Mouse (Mus musculus): ENCODE data around the gene Pik3r5. TPM values are rescaled to one million over a fixed set of nuclear protein-coding genes. Genes with fewer than 3 reads are reported as not detected.

Pik3r5 gene
- total RNA-seq, 2 experiments from 2014 or later, result 2.7 to 2.8 TPM

- DNase-seq (ENCODE audit: low spot score in 2 of 2), result no peak
Measured at GRCm38 (mm10) chr11:68482001-68482400, 50.1 kb downstream of the Pik3r5 start.

GRCm38 (mm10) chr11:68483213-68483612 is 51.3 kb downstream of the Pik3r5 start:
- no peak for DNase-seq (ENCODE audit: low spot score in 2 of 2)

- no peak for DNase-seq (ENCODE audit: low spot score in 2 of 2)
Measured at GRCm38 (mm10) chr11:68484431-68484830, 52.5 kb downstream of the Pik3r5 start.

DNA sequence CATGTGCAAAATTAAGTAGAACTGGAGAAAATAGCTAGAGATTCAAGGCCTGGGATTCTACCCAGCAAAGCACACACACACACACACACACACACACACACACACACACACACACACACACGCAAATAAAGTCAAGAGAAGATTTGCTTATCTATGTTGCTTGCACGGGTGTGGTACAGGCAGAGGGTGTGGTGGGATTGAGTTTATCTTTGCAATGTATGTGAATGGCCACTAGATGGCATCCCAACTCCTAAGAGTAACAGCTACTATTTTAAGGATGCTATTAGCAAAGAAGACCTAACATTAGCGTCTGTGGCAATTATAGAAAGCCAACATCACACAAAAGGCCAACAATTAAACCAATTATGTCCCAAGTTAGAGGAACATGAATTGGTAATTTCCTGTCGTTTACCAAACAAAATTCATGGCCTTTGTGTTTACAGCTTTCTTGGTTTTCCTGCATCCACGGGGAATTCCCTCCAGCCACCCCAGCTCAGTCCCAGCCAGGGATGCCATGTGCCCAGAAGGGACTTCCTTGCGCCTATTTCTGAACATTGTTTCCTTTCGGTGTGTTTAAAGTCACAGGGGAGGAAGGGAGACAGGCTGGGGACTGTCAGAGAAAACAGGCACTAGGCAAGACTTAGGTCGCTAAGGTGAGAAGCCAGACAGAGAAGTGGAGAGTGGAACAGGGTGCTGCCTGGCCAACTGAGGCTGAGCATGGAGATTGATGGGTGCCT is 53.5 kb downstream of the Pik3r5 start:
- DNase-seq (ENCODE audit: low spot score in 2 of 2), result peak; percentile 16 to 29

- DNase-seq (ENCODE audit: low spot score in 2 of 2), result no peak
Measured at GRCm38 (mm10) chr11:68486093-68486492, 54.2 kb downstream of the Pik3r5 start.

GRCm38 (mm10) chr11:68487720-68488119 is 55.8 kb downstream of the Pik3r5 start:
- DNase-seq (ENCODE audit: low spot score in 2 of 2), result no peak

DNA sequence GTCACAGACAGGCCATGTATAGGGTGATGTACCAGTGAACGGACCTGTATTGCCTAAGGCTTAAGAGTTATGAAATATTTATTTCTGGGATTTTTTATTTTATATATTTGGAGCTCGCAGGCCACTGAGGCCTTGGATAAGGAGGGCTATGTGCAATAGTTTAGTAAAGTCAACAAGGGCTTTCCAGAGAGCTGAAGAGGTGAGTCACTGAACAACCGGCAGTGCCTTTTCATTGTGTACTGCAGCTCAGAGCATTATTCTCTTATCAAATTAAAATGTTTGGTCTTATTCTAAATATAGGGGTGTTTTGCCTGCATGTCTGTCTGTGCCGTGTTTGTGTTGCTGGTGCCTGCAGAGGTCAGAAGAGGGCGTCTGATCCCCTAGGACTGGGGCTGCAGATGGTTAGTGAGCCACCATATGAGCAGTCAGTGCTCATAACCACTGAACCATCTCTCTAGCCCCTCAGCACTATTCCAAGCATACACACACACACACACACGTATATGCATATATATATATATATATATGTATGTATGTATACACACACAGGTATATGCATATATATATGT is 56.4 kb downstream of the Pik3r5 start:
- no peak for DNase-seq (ENCODE audit: low spot score in 2 of 2)

GRCm38 (mm10) chr11:68489236-68489635 is 57.3 kb downstream of the Pik3r5 start:
- DNase-seq (ENCODE audit: low spot score in 2 of 2), result no peak

GRCm38 (mm10) chr11:68492592-68492991 is 60.7 kb downstream of the Pik3r5 start:
- DNase-seq (ENCODE audit: low spot score in 2 of 2), result no peak

GRCm38 (mm10) chr11:68493760-68494159 is 61.8 kb downstream of the Pik3r5 start:
- no peak for DNase-seq (ENCODE audit: low spot score in 2 of 2)

GRCm38 (mm10) chr11:68497081-68497480 is 65.2 kb downstream of the Pik3r5 start:
- DNase-seq (ENCODE audit: low spot score in 2 of 2), result no peak

DNA sequence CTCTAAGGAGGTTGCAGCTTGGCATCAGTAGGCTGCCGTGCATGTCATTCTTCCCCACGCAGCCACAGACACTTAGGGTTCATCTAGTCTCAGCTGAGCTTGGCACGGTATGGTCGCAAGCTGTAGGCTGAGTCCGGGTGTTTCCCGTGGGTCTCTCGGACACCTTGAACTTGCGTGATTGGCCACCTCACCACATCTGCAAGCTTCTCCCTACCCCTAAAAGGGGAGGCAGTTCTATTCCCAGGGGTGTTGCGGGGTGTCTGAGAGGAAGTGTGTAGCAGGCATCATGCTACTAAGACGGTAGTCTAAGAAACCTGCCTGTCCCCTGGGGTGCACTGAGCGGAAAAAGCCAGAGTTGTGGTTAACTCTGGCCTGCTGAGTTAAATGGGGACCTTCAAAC is 66.6 kb downstream of the Pik3r5 start:
- no peak for DNase-seq (ENCODE audit: low spot score in 2 of 2)

DNA sequence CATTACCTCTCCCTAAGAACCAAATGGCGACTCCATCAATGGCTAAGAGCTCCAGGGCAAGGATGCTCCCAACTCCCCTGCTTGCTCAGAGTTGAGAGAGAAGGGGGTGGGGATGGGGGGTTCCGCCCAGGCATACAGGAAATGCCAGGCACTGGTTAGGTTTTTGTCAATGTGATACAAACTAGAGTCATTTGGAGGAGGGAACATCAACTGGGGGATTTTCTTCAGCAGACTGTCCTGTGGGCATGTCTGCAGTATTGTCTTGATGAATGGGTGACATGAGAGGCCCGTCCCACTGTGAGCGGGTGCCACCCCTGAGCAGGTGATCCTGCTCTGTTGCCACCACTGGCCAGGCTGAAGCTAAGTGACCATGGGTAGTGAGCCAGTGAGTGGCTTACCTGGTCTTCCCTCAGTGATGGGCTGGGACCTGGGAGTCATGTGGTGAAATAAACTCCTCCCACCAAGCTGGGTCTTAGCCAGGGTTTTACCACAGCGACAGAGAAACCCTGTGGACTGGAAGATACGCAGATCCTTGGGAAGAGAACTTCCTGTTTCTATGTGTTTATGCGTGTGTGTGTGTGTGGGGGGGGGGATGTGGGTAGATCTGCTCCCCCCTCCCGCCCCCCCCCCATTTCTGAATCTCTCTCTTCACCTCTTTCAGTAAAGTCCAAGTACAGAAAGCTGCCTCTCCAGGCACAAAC is 67.2 kb downstream of the Pik3r5 start:
- DNase-seq (ENCODE audit: low spot score in 2 of 2), result no peak

DNA sequence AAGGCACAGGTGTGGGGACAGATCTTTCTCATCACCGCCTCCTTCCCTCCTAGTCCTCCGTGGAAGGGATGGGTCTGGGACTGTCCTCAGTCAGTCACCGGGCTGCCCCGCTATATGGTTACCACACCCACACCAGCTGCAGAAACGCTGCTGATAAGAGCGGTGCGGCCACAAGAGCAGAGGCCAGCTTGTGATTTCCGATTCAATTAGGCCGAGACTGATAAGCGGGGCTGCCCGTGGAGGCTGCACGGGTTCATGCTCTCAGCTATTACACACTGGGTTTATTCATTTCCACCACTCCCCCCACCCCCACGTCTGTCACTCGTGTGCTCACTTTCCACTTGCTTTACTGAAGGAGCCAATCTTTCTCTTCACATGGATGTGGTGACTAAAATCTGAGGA is 69.0 kb downstream of the Pik3r5 start:
- no peak for DNase-seq (ENCODE audit: low spot score in 2 of 2)

DNA sequence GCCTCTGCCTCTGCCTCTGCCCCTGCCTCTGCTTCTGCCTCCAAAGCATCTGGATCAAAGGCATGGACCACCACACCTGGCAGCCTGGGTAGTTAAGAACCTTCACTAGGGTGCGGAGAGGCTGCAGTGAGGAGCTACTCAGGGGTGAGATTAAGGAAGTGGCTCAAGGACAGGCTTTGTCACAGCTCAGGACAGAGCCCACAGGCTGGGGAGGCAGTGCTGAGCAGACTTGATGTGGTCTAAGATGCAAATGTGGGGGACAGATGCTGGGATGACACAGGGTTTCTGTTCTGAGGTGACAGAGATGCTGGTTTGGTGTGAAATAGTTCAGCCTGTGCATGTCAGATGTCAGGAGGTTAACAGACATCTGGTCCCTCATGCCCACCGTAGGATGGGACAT is 70.5 kb downstream of the Pik3r5 start:
- no peak for DNase-seq (ENCODE audit: low spot score in 2 of 2)

DNA sequence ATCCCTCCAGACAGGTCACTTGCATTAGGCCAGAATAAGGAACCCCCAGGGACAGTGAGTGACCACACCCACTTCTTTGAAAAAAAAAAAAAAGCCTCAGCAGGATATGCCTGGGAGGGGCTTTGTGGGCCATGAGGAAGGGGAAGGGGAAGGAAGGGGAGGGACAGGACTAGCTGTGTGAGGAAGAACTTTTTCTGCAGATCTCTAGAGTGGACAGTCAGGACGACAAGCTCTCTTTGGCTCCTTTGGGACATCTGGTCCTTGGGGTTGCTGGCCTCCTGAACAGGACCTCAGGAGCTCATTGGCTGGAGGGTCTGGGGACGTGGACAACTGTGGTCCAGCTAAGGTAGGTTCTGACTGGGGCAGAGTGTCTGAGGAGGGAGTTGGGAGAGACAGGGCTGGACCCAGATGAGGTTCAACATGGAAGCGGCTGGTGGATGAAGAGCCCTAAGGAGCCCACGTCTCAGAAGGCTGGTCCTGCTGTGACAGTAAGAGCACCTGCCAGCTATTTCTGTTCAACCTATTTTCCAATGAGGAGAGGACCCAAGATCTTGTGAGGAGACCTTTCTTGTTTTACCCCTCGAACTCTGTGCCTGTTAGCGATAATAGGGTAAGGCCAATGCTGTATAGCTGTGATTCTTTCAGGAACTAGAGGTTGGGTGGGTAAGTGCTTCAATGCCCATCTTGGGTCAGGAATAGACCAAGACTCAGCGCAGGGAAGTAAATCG is 71.1 kb downstream of the Pik3r5 start, which contains the start of gene Pik3r6:
Gene Pik3r6, plus strand, starts transcription at position 118 of the 728 bp plus-strand sequence.
- DNase-seq (ENCODE audit: low spot score in 2 of 2), result no peak

DNA sequence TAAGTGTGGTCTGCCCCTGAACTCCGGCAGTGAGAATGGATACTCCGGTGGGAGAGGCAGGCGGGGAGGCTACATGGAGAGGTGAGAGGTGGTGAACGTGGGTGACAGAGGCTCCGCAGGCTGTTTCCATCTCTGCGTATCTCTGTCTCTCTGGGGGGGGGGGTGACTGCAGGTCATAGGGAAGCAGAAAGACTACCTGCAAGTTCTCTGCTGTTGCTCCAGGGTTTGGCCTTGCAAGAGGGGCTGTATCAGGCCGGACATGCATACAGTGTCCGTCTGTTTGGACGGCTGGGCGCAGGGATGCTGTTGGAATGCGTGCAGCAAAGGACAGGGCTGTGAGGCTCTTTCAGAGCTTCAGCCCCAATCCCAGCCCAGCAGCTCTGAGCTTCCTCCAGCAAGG is 73.0 kb downstream of the Pik3r5 start:
- no peak for DNase-seq (ENCODE audit: low spot score in 2 of 2)

DNA sequence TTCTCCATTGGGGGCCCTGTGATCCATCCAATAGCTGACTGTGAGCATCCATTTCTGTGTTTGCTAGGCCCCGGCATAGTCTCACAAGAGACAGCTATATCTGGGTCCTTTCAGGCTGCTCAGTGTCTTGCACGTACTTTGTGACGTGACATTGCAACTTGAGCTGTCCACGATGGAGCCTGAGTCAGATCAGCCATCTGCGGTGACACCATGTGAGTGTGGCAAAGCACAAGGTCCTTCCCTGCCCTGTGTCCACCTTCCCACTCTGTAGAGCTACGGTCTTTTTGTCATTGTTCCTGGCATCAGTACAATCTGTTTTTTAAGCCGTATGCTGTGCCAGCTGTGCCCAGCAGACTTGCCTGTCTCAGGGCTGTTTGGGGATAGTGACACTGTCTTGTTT is 75.3 kb downstream of the Pik3r5 start:
- DNase-seq (ENCODE audit: low spot score in 2 of 2), result no peak

DNA sequence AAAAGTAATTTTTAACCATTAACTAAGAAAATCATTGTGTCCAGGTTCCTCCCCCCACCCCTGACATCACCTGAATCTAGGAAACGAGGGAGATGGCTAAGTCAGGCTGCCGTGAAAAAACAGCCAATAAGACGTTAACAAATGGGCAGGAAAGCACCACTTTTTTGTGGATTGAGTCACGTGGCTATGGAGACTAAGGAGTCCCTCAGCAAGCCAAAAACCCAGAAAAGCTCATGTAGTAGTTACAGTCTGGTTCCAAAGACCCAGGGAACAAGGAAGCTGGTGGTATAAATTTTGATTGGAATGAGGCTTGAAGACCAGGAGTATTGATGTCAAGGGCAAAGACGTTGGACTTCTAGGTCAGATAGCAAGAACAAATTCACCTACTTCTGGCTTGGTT is 76.7 kb downstream of the Pik3r5 start:
- DNase-seq (ENCODE audit: low spot score in 2 of 2), result no peak

GRCm38 (mm10) chr11:68509194-68509593 is 77.3 kb downstream of the Pik3r5 start:
- DNase-seq (ENCODE audit: low spot score in 2 of 2), result no peak

- no peak for DNase-seq (ENCODE audit: low spot score in 2 of 2)
Measured at GRCm38 (mm10) chr11:68513969-68514368, 82.0 kb downstream of the Pik3r5 start.

DNA sequence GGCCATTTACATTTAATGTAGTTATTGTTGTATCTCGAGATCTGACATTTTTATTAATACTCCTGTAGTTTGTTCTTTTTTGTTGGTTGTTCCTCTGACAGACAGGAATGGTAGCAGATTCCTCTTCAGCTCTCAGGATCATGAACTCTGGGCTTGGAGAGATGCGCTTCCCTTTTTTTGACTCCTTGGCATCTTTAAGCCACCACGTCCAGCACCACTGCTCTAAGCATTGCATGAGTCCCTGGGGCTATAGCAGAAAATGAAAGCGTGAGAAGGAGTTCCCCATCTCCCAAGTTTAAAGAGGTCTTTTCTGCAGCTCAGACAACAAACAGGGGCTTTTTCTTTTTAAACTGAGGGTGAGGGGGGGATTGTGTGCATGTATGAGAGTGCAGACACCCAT is 87.4 kb downstream of the Pik3r5 start:
- DNase-seq (ENCODE audit: low spot score in 2 of 2), result no peak
